Mouse (Mus musculus) lung, postnatal 25 days (tissue): ENCODE data around the gene Ttbk2.
A peak's percentile ranks its signal among the peaks of the same experiment; 100 is the strongest.

Experiments
- DNase-seq: peaks from one replicate; pipeline ENCODE4 v3.0.0; 2022; ENCODE audit warnings: low spot score

The Ttbk2 gene

DNA sequence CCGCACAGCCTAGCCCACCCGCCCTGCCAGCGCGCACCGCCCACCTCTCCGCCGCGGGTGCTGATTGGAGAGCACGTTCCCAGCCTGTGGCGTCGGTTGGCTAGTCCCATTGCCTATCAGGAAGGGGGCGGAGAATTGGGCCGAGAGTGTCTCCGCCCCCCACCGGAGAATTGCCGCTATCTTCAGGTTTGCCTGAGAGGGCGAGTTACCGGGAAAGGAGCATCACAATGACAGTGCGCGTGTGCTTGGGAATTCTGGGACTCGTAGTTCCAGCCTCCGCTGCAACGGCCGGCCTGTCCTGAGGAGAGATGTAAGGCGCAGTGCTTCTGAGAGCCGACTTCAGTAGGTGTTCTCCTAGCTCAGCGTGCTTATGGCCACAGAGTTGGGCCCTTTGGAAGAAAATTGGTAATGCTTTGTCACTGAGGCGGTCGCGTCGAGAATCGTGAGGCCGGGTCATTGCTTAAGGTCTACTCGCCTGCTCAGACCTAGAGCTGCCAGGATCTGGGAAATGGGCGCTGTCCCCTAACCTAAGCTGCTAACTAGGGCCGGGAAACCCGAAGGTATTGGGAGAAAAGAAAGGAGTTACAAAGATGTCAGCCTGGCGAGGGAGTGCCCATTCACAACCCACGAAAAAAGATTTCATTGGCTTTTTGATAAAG is at the start of gene Ttbk2:
Gene Ttbk2 (minus strand): TSS at position 181 of the 659 bp plus-strand sequence.
- peak; percentile 97 for DNase-seq

DNA sequence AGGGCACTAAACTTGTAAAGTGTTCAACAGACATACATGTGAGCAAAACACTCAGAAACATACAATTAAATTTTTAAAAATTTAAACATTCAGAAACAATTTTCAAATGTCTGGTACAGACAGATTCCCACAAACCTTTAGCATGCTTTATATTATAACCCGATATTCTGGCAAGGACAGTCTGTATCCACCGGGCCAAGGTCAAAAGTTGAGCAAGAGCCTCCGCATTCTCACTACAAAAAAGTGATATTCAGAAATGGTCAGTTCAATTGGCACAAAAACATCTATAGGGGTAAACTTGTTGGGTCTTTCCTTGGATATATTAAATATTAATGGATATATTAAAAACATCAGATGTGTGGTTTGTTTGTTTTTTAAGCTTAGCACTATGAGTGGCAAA is 46.0 kb upstream of the Ttbk2 start:
- no peak for DNase-seq

DNA sequence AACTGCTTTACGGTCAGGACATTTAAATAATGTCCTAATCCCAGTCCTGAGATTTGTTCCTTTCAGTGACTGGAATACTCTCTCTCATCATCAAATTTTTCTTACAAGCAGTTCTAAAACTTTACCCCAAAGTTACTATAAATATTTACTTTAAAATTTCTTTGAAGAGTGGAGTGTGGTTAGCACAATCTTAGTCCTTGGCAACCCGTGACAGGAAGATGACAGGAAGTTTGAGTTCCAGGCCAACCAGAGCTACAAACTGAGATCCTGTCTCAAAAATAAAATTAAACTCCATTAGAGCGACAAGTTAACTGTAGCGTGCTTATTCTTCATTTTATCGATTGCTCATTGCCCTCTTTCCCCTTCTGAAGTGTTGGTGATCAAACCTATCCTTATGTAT is 37.2 kb upstream of the Ttbk2 start:
- DNase-seq, result peak; percentile 7

DNA sequence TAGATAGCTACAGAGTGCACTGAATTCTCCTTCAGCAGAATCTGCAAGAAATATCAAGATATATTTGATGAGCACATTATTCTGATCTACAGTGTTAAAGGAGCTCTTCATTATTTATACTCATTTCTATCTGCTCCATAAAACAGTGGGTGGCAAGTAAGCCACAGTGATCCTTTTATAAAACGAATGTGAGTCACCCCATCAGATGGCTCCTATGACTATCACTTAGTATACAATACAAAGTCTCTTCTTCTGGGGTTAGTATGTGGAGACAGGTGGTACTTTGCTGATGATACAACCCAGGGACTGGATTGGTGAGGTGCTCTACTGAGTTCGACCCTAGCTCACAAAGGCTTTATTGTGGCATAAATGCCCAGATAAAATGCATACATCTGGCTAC is 22.8 kb upstream of the Ttbk2 start:
- DNase-seq, result no peak

DNA sequence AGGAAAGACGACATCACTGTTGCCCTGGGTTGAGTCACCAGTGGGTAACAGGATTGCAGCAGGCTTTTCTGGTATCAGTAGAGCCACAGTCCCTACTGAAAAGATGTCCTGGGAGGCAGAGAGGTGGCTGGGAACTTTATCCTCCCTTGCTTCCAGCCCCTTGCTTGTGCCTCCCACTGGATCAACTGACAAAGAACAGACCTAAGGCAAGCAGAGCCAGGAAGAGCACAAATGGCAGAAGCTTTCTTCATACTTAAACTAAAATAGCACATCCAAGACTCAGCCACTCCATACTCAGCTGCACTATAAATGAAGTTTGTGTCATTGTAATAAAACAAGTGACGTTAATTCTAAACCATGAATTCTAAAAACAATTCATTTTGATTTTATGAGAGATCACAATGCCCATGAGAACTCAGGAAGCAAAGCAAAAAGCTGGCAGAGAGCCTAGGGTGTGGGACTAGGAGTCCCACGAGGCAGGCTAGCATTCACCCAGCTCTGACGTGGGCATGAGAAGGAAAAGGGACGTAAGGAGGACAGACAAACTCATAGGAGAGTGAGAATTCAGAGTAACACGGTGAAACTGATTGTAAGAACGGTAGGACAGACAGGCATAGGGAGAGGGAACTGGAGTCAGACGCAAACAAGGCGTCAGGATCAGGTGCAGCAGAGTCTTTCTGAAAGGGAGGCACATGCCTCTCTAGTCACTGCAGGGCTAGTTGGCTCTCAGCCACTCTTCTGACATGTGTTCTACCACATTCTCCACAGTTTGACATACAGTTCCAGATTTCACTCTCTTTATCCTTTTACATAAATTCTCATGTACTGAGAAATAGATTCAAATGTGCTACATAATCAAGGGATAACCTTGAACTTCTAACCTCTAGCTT is 21.3 kb upstream of the Ttbk2 start:
- no peak for DNase-seq

DNA sequence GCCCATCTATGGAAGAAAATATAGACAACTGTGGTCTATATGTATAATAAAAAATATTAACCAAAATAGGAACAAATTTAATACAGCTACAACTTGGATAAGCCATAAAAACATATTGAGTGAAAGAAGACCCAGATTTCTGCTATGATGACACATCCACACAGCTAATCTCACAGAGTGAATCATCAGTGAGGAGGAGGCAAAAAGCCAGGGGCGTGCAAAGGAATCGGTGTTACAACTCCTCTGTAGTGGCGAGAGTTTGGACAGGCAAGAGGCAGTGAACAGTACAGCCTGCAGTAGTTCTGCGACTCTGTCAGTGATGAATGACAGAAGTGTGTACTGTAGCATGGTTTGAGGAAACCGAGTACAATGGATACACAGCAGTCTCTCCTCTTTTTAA is 16.9 kb upstream of the Ttbk2 start:
- DNase-seq, result no peak

DNA sequence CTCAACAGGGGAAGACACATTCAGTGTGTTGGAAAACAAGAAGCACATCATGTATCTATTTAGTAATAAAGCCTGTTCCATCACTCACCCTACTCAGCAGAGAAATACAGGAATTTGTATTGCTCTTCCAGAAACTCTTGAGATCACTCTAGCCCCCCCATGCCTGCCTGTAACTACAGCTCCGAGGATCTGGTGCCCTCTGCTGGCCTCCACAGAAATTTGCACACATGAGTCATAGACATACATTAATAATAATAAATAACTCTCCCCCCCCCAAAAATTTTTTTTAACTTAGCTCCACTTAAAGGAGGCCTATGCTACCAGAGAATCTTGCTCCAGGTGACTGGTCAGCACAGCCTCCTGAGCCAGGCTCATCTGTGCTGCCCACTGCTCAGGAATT is 16.2 kb upstream of the Ttbk2 start:
- no peak for DNase-seq

DNA sequence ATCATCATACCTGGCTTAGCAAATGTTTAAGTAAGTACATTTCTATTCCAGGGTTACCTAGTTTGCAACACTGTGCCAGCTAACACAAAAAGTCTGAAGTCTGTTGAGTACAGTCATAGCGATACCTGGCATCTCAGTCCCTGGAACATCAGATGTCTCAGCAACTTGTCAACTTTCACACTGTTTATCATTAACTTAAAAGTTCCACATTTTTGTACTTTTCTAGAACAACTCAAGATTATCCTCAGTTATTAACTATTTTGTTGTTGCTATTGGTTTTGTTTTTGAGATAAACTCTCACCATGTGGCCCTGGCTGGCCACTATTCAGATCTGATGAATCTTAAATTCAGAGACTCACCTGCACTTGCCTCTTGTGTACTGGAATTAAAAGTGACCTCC is 13.0 kb upstream of the Ttbk2 start:
- DNase-seq, result no peak

DNA sequence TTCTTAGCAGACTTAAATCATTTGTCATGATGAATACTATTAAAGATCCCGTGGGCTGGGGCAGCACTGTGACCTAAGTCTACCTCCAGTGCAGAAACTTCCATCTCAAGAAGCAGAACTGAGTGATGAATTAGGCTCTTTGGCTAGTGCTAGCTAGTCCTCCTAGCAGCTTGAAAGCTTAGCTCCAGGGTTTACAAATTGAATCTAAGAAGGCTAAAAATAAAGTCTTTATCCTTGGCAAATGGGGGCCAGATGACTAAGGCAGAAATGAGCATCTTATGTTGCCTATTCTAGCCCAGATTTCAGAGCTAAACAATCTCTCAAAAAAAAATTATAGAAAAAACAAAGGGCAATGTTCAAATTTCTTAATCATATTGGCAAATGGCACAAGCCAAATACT is 10.3 kb upstream of the Ttbk2 start:
- DNase-seq, result no peak

DNA sequence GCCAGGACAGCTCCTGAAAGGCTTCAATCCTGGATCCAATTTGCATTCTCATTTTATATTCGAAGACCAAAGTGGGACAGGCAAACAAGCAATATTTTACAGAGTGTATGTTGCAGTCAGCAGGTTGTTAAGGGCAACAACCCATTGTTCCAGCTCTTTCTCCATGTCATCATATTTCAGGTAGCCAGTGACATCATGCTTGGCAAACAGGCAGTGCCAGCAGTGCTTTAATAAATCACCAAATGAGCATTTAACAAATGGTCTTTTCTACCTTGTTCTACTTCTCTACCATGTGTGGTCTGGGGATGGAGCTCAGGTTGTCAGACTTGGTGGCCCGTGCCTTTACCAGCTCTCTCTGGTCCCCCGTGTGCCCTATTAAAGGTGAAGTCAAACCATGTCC is 7.7 kb upstream of the Ttbk2 start:
- DNase-seq, result no peak

DNA sequence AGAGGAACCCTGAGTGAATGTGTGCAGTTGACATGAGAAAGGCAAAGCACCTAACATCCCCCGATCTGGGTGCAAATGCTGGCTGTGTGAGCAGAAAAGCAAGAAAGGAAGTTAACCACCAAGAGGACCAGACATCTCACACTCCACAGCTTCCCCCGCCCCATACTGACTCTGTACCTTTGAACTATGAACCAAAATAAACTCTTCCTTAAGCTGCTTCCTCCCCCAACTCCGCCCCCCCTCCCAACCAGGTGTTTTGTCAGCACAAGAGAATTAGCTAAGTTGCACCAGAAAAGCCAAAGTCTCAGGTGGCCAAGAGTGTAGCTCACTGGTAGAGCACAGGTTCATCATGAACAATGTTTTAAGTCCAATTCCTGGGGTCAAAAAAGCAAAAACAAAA is 2.7 kb upstream of the Ttbk2 start:
- DNase-seq, result no peak

DNA sequence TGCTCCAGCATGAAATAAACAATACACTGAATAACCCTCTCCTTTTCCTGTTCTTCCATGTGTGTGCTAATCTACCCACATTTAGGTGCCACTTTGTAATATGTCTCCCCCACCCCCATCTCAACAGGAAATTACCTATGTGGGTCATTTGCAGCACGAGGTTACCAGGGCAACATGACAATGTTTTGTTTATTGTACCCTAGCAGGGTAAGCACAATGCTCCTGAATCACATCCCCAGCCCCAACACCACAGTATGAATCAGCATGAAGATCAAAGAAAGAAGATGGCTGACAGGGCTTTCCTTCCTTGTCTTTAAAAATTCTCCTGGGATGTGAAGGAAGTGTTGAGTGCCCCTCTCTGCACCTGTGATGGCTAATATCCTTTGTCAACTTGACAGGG is 2.2 kb upstream of the Ttbk2 start:
- DNase-seq, result no peak

DNA sequence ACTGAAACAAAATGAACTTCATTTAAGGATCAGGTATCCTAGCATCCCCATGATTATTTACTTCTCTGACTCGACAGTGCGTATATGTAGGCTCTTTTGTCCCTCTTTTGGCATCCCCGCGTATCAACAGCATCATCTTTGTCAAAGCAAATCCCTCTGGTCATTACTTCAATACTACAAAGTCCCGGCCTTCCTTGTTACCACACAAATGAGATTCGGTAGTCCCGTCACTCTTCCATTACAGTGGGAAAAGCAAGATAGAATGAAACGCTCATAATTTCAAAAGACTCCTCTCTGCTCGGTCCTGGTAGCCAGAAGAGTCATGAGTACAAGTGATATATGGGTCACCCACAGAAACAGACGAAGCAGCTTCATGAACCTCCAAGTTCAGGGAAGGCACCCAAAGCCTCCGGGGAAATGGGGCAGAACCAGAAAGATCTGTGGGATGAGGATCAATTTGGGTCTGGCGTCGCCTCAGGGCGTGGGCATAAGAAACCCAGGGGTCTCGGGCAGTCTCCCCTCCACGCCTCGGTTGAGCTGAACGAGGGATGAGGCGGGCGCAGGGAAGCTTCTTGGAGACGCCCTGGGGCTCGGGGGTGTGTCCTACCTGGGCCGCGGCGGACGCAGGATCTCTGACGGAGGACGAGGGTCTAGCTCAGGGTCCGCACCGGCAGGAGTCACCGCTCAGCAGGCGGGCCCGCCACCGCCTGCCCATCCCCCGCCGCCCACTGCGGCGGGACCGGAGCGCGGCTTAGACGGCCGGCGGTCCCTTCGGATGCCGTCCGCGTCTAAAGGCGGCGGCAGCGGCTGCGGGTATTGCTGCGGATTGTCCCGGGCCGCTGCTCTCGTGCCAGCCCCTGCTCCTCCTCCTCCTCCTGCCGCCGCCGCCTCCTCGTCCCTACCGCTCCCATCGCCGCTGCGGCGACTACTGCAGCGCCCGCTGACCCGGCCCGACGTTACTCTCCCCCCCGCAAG is 668 bp downstream of the Ttbk2 start, which contains the start of gene Cdan1:
Gene Cdan1 (minus strand): TSS at position 680 of the 975 bp plus-strand sequence.
- DNase-seq, result peak; percentile 21

DNA sequence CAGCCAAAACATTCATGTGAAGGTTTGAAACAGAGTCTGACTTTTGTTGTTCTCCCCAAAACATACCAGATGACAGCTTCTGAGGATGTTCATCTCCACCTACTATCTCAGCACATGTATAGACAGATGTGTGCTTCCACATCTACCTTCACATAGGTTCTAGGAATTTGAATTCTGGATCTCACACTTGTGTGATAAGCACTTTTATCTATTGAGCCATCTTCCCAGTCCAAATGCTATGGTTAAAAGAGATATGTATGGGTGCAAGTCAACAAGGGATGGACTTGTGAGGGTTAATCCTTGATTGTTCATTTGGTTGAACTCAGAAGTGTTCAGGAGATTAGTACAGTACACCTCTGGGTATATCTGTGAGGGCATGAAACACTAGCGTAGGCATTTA is 5.1 kb downstream of the Ttbk2 start:
- DNase-seq, result no peak

DNA sequence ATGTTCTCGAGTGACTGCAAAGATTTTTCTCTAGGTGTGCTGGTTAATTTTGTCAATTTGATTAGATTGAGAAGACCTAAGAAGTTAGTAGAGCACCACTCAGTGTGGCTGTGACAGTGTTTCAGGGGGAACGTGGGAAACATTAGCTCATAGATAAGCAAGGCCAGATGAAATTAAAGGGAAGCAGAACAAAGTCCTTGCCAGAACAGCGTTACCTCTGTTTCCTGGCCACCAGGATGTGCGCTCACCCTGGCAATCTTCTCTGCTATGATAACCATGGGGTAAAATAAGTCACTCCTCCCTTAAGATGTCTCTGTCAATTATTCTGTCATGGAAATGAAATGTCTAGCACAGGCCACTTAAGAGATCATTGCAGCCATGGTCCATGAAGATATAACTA is 6.4 kb downstream of the Ttbk2 start:
- DNase-seq, result no peak

DNA sequence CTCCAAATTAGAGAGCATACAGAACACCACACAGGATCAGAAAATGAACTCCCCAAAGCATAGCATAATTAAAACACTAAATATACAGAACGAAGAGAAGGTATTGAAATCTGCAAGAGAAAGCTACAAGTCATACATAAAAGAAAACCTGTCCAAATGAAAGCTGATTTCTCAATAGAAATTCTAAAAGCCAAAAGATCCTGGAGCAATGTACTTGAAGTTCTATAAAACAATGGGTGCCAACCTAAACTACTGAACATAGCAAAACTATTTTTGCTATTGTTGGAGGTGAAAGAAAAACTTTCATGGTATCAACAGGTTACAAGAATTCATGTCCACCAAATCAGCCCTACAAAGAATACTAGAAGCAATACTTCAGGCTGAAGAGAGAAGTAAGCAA is 9.2 kb downstream of the Ttbk2 start:
- DNase-seq, result no peak

DNA sequence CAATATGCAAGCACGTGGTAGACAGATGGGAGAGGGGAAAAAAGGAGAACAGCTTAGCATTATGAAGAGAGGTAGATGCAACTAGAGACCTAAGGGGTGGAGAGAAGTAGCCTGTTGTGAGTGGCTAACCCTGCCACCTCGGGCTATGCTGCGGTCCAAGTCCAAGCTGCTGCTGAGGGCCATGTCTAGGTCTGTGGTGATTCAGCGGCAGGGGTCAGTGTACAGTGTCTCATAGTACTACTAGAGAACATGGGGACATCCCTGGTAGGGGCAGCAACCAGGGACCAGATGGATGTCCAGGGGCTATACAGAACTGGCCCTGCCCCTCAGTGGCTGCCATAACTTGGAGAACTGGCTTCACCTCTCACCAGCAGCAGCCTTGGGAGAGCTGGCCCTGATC is 15.2 kb downstream of the Ttbk2 start:
- no peak for DNase-seq

DNA sequence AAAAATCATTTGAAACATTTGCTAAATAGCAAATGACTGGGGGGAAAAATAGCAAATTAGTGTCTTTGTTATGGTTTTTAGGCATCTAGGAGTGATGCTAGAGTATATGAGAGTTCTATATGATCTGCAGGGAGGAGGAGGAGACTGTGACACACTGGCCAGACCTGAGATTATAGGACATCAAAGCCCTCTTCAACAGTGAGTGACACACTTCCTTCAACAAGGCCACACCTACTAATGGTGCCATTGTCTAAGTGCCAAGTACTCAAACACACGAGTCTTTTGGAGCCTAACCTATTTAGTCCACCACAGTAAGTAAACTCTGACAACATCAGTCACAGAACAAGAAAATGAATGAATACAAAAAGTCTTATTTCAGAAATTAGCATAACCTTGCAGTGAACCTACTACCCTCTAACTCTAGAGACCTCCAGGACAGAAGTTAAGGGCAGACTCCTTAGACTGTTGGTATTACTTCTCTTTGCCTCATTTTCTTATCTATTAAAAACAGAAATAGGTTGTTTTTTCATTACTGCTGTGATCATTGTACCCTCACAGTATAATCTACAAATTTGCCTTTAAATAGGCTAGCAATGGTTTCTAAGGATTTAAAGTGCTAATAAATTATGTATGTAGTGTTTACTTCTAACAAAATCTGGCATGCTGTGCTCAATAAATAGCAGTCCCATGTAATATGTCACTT is 23.3 kb downstream of the Ttbk2 start:
- no peak for DNase-seq

DNA sequence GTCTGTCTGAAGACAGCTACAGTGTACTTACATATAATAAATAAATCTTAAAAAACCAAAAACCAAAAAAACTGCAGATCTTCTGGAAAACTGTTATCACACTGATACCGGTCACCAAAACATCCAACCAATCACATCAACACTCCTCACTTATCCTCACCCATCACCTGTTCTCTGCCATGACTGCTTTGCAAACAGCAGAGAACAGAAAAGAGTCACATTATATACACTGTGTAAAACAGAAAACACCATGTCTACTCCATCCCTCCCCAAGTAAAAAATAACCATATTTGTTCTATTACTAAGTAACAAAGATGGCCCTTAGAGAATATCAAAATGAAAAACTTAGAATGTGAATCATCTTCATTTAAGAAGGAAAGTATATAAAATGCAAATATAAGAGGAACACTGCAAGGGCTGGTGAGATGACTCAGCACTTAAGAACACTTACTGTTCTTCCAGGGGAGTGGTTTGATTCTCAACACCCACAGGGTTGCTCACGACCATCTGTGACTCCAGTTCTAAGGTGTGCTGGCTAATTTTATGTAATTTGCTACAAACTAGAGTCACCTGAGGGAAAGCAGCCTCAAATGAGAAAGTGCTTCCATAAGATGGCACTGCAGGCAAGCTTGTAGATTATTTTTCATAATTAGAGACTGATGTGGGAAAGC is 80.0 kb downstream of the Ttbk2 start:
- no peak for DNase-seq

DNA sequence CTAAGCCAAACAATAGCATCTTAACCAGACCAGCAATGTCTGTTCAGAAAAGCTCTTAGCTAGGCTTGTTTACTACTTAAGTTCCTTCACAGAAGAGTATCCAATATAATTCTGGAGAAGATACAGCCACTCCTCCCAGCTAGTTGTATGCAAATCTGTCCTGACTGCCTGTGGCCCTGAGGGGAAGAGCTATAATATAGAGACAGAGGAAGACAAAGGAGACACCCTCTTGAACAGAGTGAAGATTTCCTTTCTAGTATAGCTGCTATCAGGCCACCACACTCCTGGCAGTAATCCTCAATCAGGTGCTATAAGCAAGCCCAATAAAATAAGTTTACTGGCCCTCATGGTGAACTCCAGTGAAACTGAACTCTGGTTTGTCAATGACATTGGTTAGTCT is 88.5 kb downstream of the Ttbk2 start:
- no peak for DNase-seq

DNA sequence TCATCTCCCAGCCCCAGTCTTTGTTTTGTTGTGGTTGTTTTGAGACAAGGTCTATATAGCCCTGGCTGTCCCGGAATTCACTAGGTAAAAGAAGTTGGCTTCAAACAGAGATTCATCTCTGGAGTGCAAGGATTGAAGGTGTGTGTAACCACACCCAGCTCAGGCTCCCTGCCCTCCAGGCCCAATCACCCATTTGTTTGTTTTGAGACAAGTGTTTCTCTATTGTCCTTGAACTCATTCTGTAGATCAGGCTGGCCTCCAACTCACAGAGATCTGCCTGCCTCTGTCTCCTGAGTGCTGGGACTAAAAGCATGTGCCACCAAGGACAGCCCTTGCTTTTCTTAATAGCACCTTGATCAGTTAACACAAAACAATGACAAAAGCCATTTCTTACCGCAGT is 102.4 kb downstream of the Ttbk2 start:
- DNase-seq, result no peak
